Mouse (Mus musculus) midbrain, embryonic 14.5 days (tissue): ENCODE results near the gene Olfr8. TPM values are rescaled to one million over a fixed set of nuclear protein-coding genes. Genes with fewer than 3 reads are reported as not detected.
"Not testable (repeated sequence)": the region's sequence is repeated elsewhere in the genome, so short reads cannot be mapped to it uniquely, and the experiment has no call there.

ENCODE experiments used
- ATAC-seq: fragments of 200-750 bp; cut with Nextera tagmentation; 2 replicates; pipeline ENCODE4 v1.8.0; 2017; ENCODE audit warnings: moderate number of reproducible peaks, moderate library complexity; ENCODE audit not compliant: low FRiP score, low TSS enrichment
- DNase-seq: peaks from one replicate; pipeline ENCODE4 v3.0.0-alpha.2; 2015
- H3K27ac ChIP-seq: fragments of 300-500 bp; sonication (generic); replicated peaks from 2 replicates; pipeline ENCODE4 v1.5.1; 2014; ENCODE audit warnings: mild to moderate bottlenecking, low read depth, low read length, moderate library complexity
- H3K27me3 ChIP-seq: fragments of 300-500 bp; sonication (generic); 2 replicates; pipeline ENCODE4 v1.6.1; 2014; ENCODE audit warnings: low read length, control low read depth, mixed read lengths; ENCODE audit not compliant: control insufficient read depth, insufficient read depth
- H3K36me3 ChIP-seq: fragments of 300-500 bp; sonication (generic); 2 replicates; pipeline ENCODE4 v1.6.1; 2014; ENCODE audit warnings: low read length, control low read depth; ENCODE audit not compliant: control insufficient read depth, insufficient read depth
- H3K4me1 ChIP-seq: fragments of 300-500 bp; sonication (generic); 2 replicates; pipeline ENCODE4 v1.6.1; 2014; ENCODE audit warnings: mild to moderate bottlenecking, antibody characterized with exemption, low read length, control low read depth; ENCODE audit not compliant: control insufficient read depth, insufficient read depth
- H3K4me2 ChIP-seq: fragments of 300-500 bp; sonication (generic); 2 replicates; pipeline ENCODE4 v1.6.1; 2014; ENCODE audit warnings: mild to moderate bottlenecking, low read length, moderate library complexity
- H3K4me3 ChIP-seq: fragments of 300-500 bp; sonication (generic); replicated peaks from 2 replicates; pipeline ENCODE4 v1.5.1; 2014; ENCODE audit warnings: low read depth, low read length
- H3K9ac ChIP-seq: fragments of 300-500 bp; sonication (generic); replicated peaks from 2 replicates; pipeline ENCODE4 v1.6.1; 2014; ENCODE audit warnings: mild to moderate bottlenecking, low read length, moderate library complexity
- H3K9me3 ChIP-seq: fragments of 300-500 bp; sonication (generic); 2 replicates; pipeline ENCODE4 v1.6.1; 2016; ENCODE audit warnings: low read length, control low read depth, mixed read lengths; ENCODE audit not compliant: control insufficient read depth
- WGBS: fragments of 180-500 bp; shearing (Covaris S2); extraction: QIAGEN DNeasy Blood & Tissue Kit; methylation state at CpG from one replicate; pipeline ENCODE4 v1.1.7; 2014; 5-methylcytosine and 5-hydroxymethylcytosine counted together
- polyA plus RNA-seq: library from polyadenylated mRNA; unstranded; fragments of >200 nt; fragmentation: Nextera tagmentation; extraction: Ambion mirVana; gene quantifications from 2 replicates; pipeline ENCODE4 v1.2.1, GENCODE M21; 2014

Gene Olfr8
- not detected in 2 replicates for polyA plus RNA-seq

DNA sequence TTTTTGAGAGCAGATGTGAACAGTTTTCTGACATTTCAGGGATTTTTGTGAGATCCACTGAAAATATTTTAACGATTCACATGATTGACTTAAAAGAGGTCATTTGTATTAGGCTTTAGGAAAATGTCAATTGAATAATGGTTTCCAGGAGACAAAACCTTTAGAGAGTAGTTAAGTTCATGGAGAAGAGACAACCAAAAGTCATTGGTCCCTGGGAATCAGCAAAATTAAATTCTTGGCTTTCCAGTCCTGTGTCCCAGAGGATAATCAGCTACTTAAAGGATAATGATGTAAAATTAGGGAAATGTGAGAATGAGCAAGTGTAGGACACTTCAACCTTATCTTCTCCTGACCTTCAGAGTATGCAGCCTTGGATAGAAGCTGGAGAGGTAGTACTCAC is at the start of gene Olfr8:
Gene Olfr8, plus strand, starts transcription at position 301 of the 400 bp plus-strand sequence.
- not testable (repeated sequence) for H3K9me3 ChIP-seq, H3K27ac ChIP-seq, H3K36me3 ChIP-seq, H3K9ac ChIP-seq, H3K4me2 ChIP-seq, H3K27me3 ChIP-seq, DNase-seq, H3K4me3 ChIP-seq, H3K4me1 ChIP-seq, ATAC-seq
- 87% methylated on average over 1 of the region's 1 CpGs for WGBS

DNA sequence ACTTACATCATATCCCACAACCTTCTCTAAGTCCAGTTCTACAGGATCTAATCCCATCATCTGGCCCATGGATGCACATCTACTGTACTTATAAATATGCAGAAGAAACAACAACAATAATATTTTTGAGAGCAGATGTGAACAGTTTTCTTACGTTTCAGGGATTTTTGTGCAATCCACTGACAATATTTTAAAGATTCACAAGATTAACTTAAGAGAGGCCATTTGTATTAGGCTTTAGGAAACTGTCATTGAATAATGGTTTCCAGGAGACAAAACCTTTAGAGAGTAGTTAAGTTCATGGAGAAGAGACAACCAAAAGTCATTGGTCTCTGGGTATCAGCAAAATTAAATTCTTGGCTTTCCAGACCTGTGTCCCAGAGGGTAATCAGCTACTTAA is 37.6 kb upstream of the Olfr8 start, which contains the start of gene Olfr1354:
Gene Olfr1354, plus strand, starts transcription at position 301 of the 400 bp plus-strand sequence.
- ATAC-seq, DNase-seq, H3K4me1 ChIP-seq, H3K4me3 ChIP-seq, H3K9ac ChIP-seq, H3K9me3 ChIP-seq, H3K27ac ChIP-seq, H3K4me2 ChIP-seq, H3K27me3 ChIP-seq, H3K36me3 ChIP-seq: not testable (repeated sequence)
- WGBS = 81% methylated on average over 1 of the region's 1 CpGs

DNA sequence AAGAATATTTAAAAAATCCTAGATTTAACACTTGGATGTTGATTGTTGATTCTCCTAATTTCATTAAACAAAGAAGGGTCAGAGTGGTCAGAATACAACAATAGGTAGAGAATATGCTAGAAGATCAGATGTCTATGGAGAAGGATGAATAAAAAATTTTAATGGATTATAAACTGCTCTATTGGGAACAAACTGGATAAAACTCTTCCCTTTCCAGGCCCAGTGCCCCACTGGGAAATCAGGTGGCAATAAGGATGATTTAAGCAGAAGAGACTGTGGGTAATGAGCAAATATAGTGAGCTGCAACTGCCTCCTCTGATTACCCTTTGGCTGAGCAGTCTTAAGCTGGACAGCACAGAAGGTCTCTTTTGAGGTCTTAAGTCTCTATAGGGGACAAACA is 12.6 kb downstream of the Olfr8 start, which contains the start of gene Olfr1353:
Gene Olfr1353, plus strand, starts transcription at position 301 of the 400 bp plus-strand sequence.
- not testable (repeated sequence) for H3K9me3 ChIP-seq, DNase-seq, ATAC-seq, H3K36me3 ChIP-seq, H3K4me1 ChIP-seq, H3K27me3 ChIP-seq, H3K9ac ChIP-seq, H3K4me3 ChIP-seq, H3K27ac ChIP-seq, H3K4me2 ChIP-seq

DNA sequence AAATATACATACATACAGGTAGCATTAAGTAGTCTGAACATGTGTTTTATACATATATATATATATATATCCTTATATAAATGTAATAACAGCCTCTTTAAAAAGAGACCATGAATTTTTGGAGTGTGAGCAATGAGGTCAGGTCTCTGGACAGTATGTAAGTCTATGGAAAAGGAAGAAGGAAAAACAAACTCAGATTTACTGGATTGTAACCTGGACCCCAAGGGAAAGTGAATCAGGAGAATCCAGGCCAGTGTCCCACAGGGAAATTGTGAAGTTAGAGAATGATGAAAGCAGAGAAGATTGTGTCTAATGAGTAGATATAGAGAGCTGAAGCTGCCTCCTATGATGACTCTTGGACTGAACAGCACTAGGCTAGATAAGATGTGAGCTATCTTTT is 30.3 kb downstream of the Olfr8 start, which contains the start of gene Olfr1352:
Gene Olfr1352, plus strand, starts transcription at position 301 of the 400 bp plus-strand sequence.
- H3K9me3 ChIP-seq = no peaks in the 10 kb centered on the region
- no peak within 1 kb of the TSS for H3K4me2 ChIP-seq
- H3K9ac ChIP-seq = no peak within 1 kb of the TSS
- no peak within 1 kb of the TSS for H3K4me3 ChIP-seq
- H3K27ac ChIP-seq = no peak within 1 kb of the TSS
- no peak for DNase-seq
- no peaks in the 10 kb centered on the region for H3K36me3 ChIP-seq
- no peak for ATAC-seq
- no peaks in the 10 kb centered on the region for H3K4me1 ChIP-seq
- H3K27me3 ChIP-seq = no peaks in the 10 kb centered on the region

Other genes starting within 250 kb of the Olfr8 start
- not detected in 2 replicates for gene Casp14, start 232.3 kb upstream of the Olfr8 start, polyA plus RNA-seq
- 0.34 and 0.43 TPM in 2 replicates for gene Ccdc105, start 197.6 kb upstream of the Olfr8 start, polyA plus RNA-seq
- gene Slc1a6, start 170.1 kb upstream of the Olfr8 start, polyA plus RNA-seq = 6.6 and 10.3 TPM in 2 replicates
- gene Olfr1356, start 98.5 kb upstream of the Olfr8 start, polyA plus RNA-seq = not detected in 2 replicates
- not detected in 2 replicates for gene Olfr1355, start 75.1 kb upstream of the Olfr8 start, polyA plus RNA-seq
- not detected in 2 replicates for gene Olfr1354, start 37.5 kb upstream of the Olfr8 start, polyA plus RNA-seq
- gene Olfr1353, start 12.7 kb downstream of the Olfr8 start, polyA plus RNA-seq = not detected in 2 replicates
- gene Olfr1352, start 30.4 kb downstream of the Olfr8 start, polyA plus RNA-seq = not detected in 2 replicates
- 0.08 TPM in 1 of 2 replicates, not detected in the other for gene Olfr1351, start 61.8 kb downstream of the Olfr8 start, polyA plus RNA-seq
- 0.27 and 0.59 TPM in 2 replicates for gene Olfr57, start 78.1 kb downstream of the Olfr8 start, polyA plus RNA-seq
- gene 2610008E11Rik, start 147.0 kb downstream of the Olfr8 start, polyA plus RNA-seq = 51.2 and 68.4 TPM in 2 replicates
- not detected in 2 replicates for gene Vmn2r80, start 198.1 kb downstream of the Olfr8 start, polyA plus RNA-seq